Mouse (Mus musculus) right cerebral cortex, adult 18-20 months (tissue): ENCODE data around the gene Mob2.
A peak's percentile ranks its signal among the peaks of the same experiment; 100 is the strongest.

Experiments used
- DNase-seq: peaks from one replicate; pipeline ENCODE4 v3.0.0; 2022; ENCODE audit warnings: mixed read lengths

Gene Mob2

DNA sequence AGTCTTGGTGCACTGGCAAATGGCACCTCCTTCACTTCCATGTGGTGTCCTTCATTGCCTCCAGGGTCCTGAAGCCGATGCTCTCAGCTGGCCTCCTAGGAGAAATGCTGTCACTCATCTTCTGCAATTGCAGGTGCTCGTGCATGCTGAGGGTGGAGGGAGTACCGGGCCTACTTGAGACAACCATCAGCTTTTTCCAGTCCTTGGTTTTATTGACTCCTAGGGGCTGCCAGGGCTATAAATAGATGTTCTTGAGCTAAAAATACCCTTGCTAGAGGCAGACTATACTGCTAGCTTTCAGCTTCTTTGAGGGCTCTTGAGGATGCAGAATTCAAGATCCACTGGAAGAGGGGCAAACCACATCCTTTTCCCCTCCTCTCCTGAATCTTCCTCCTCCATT lies 16.3 kb upstream of the Mob2 start:
- no peak for DNase-seq

DNA sequence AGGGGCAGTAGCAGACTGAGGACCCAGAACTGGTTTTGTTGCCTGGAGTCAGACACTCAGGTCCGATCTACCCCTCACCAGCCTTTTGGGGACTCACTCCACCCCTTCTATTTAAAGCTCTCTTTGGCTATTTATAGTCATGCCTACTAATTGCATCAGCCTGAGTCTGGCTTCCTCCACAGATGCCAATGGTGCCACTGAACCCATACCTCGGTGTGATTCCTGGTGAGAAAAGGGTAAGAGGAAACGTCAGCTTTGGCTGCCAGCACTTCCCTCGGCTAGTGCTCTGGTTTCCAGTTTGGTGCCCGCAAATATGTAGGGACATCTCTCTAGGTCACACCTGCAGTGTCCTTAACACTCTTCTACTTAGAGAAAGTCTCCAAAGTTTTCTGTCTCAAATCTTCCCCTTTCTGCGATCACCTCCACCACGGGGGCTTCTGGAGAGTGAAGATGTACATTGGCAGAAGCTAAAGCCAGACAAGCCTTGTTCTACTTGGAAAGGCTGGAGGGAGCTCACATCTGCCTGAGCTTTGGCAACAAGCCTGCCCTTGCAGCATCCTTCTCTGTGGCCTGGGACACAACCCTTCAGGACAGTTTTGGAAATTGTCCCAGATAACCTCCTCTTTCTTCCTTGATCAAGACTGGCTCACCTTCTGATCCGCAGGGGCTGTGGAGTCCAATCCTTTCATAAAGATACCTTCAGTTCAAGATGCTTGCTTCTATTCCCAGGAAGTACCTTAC lies 13.5 kb upstream of the Mob2 start:
- DNase-seq, result no peak

DNA sequence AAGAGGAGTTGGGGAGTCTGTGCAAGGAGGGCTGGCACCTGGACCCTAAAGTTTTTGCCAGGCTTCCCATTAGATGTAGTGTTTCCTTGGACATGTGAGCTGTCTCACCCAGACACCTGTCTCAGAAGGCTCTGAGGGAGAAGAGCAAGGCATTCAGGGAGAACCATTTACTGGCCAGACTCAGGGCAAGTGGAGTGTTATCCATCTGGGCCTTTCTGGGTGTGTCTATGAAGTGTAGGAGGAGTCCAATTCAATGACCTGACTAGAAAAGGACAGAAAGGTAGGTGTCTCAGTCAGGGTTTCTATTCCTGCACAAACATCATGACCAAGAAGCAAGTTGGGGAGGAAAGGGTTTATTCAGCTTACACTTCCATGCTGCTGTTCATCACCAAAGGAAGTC lies 10.9 kb upstream of the Mob2 start:
- DNase-seq, result no peak

DNA sequence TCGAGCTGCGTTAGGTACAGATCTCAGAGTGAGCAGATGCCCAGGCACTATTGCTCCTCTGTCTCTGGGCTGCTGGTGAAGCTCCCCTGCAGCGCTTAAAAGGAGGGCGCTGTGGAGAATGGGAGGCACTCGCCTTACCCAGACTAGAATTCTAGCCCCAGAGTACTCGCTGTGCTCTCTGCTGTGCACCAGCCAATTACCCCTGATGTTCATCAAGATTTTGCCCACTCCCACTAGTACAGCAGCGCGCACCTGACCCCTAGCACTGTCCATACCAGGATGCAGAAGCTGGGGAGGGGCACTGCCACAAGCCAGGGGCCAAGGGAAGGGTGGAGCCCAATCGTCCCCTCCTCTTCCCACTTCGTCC lies 10.3 kb upstream of the Mob2 start:
- no peak for DNase-seq

DNA sequence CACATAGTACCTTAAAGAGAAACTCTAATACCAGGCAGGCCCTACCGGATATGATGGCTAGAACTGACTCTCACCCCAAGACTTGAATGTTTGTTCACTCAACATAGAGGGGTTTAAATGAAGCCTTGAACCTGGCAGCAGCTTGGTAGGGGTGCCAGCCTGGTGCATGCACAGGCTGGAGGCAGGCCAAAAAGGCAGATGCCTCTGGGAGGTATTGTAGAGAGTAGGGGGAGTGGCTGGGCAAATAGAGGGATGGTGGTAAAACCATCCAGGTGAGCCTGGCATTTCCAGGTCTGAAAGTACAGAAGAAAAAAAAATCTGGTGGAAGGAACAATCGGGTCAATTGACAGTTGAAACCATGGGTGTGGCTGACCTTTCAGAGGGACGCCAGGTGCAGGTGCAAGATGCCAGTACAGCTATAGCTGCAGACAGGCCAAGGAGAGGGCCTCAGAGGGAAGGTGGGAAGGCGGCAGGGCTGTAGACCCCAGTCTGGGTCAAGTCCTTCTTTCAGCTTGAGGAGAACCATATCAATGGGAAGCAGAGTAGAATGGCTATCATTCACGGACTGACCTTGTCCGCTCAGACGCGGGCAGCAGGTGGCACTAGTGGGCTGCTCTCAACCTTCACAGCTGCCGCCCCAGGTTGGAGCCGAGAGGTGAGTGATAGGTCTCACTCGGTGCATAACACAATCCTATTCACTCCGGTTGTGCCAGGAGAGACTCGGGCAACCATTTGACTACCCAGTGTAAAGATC lies 9.8 kb upstream of the Mob2 start:
- DNase-seq, result peak; percentile 70

DNA sequence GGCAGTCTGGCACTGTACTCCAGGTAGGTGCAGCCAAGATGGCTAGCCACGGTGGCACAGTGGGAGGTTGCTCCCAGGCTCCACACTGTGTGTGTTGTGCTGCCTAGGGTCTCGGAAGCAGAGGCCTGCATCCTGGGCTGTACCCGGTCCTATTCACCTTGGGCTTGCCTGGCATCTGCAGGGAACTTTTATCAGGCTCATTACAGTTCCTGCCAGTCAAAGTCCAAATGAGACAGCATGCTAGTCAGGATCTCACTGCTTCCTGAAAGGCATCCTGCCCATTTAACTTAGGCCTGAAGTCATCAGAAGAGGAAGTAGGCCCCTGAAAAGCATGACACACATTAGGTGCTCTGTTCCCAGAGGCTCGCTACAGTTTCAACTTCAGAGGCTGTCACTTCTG lies 7.6 kb upstream of the Mob2 start:
- DNase-seq, result no peak

DNA sequence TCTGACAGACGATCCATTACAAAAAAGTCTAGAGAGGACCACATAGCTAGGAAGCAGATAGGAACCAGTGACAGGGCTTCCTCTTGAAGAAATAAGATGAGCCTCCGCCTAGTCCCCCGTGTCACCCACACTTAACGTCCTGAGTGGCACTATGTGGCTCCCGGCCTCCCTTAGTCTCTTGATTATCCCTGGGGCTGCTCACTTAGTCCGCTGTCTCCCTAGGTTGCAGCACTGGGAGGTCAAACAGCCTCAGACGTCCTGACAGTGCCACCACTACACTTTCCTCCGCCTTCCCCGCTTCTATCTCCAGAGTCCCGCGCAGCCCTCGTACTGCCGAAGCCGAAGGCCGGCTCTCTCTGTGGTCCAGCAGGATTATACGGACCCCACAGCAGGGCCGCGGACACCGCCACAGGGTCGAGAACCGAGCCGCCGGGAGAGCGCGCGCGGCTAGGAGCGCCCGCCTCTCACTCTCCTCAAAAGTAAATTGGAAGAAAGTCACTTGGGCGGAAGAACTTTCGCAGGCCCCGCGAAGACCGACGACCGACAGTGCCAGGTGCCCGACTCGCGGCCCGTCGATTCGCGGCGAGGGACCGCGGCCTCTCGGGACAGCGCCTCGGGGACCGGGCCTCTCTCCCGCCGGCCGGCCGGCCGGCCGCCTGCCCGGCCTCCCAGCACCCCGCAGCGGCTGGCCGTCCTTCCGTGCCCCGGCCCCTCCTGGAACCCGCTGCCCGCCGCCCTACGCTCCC lies 507 bp downstream of the Mob2 start:
- no peak for DNase-seq

DNA sequence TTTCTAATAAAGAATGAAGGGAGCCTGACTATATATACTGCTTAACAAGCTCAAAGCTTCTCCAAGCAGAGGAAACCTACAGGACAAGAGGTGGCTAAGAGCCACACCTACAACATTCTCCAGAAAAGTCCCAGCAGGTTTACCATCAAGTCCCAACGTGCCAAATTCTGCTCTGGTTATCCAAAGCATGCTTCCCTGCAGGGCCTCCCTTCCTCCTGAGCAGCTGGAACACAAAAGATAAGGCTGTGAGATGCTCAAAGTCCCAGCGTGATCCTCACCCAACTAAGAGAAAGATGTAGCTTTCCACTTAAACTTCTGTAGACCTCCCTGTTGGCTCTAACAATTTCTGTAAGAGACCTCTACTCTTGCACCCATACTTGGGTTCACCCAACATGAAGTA lies 1.8 kb downstream of the Mob2 start:
- DNase-seq, result no peak

DNA sequence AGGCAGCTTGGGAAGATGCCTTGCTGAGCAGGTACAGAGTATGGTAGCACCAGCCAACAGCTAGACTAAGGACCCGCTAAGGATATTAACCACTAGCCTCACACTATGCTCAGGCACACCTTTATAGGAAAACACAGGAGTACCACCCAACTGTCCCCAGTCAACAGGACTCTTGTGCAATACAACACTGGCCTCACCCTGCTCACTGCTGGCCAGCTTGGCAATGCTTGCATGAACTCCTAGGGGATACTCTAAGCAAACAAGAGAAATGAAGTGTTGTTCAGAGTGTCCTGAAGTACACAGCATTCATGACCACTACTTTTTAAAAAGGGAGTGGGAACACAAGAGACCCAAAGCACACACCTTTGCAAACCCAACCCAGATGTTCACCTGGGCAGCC lies 3.7 kb downstream of the Mob2 start:
- no peak for DNase-seq

DNA sequence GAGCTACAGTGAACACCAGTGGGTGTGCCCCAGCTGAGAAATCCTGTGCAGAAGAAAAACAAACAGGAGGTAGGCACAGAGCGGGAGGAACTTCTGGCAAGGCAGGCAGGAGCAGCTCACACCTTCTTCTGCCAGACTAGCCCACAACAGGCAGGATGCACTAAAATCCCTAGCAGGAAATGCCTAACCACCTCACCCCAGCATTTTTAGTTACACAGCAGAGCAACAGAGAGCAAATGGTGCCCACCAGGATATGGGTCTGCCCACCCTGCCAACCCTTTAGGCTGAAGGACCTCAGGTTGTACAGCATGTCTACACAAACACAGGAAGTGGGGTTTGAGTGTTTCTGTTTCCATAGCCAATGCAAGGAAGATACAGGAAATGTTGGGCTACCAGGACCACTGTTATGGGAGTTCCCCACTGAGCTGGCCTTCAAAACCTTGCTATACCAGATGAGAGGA lies 4.2 kb downstream of the Mob2 start:
- no peak for DNase-seq

DNA sequence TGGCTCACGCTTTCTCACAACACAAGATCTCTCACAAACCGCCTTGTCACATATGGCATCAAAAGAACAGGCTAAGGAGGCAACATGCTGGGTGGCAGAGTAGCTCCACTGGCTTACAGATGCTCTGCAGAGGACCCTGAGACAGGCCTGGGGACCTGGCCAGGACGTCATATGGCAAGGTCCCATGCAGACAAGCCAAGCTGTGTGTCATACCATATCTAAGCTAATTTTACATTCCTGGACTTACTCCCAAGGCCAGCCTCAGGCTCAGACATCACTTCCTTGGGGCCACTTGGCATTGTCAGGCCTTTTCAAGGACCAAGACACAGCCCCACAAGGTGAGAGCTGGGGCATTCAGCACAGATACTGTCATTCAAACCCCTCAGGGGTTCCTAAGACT lies 5.4 kb downstream of the Mob2 start:
- no peak for DNase-seq

DNA sequence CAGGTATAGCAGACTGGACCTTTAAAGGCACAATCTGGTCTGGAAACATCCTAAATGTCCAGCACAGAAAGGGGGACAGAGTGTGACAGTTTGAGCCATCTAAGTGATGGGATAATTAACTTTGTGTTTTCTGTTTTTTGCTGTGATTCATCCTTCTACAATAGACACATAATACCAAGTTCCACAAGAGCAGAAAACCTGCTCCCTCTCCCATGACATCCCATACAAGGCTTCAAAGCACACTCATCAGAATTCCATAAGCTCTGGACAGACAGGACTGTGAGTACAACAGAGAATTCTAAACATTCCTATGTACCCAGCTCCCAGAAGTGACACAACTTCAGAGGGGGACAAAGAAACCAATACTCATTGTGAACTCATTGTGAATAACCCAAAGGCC lies 10.3 kb downstream of the Mob2 start:
- no peak for DNase-seq

DNA sequence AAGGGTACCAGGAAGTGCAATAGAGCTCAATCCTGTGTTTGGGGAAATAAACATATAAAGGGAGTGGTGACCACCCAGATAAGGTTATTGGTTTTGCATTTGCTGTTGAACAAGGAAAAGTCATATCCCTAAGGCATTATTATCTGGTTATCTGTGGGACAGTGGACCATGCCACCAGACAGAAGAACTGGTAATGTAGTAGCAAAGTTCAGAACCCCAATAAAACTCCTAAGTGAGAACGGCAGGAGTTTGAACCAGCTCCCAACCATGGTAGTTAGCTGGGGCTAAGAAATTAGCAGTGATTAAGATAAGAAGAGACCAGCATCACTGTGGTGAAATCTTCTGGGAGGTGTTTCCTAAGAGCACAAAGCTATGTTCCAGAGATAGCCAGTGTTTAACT lies 14.9 kb downstream of the Mob2 start:
- no peak for DNase-seq

DNA sequence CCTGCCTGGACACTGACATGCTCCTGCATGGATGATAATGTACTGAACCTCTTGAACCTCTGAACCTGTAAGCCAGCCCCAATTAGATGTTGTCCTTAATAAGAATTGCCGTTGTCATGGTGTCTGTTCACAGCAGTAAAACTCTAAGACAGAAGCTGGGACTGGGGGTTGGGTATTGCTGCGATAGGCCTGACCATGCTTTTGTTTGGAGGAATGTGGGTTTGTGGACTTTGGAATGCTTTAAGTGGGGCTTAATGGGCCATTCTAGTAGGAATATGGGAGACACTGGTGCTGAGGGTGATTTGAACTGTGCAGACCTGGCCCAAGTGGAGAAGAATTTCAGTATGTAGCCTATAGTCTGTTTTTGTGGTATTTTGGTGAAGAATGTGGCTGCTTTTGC lies 15.5 kb downstream of the Mob2 start:
- no peak for DNase-seq

DNA sequence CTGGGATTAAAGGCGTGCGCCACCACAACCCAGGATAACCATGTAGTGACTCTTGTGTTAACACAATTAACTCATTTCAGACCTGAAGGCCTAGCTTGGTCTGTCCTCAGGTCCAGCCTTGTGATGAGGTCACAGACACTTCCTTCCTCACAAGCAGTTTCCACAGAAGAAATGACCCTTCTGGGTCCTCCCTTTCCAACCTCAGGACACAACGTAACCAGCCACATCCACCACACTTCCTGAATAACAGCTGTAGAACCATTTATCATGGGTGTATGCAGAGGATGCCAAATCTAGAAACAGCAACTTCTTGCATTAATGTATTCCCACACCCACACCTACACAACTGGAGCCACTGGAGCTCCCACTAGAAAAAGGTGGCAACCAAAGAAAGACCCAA lies 20.1 kb downstream of the Mob2 start:
- no peak for DNase-seq

DNA sequence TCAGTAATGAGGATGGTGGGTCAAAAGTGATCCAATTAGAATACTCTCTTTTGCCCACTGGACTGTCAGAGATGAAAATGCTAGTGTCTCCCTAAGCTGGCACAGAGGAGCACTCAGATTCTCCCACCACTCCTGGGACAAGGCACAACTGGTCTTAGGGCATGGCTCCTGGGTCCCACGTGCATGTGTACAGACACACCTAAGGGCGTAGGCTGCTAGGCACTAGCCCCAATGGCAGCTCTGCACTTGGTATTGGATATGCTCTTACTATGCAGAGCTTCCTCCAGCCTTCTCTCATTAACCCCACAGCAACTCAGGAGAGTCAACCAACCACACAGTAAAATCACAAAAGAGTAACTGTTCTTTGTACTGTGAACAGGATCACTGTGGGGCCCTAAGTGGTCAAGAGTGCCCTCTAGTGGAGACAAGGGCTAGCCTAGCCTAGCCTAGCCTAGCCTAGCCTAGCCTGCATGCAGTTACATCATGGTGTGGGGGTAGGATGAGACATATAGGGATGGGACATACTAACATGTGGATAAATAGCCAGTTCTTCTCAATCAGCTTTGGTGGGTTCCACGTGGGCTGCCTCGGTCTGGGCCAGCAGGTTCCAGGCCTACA lies 23.2 kb downstream of the Mob2 start:
- peak; percentile 53 for DNase-seq

DNA sequence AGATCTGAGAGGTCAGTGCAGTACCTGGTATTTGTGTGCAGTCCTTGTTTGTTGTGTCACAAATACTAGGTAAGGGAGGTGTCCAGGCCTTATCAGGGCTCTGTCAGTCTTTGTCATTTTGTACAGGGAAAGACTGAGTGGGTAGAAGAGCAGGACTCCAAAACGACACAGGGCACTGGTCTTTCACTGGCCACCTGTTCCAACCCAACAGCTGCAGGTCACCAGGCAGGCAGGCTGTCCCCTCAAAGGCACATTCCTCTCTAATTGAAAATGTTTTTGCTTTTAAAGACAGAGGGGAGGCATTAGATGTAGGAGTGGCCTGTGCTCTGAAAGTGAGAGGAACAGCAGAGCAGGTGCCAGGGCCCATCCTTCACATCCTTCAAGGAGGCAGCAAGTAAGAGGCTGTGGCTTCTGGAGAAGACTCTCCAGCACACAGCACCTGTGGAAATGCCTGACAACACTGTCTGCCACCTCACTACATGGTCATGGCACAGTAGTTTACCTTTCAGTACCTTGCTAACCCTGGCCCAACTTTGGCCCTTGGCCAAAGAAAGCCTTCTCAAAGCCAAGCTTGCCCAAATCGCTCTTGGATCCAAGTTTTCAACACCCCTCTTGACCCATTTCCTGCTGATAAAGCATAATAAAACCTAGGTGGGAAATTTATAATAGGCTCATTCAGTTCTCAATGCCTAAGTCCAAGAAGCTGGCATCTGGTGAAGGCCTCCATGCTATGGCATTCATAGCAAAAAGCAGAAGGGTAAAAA lies 25.6 kb downstream of the Mob2 start:
- DNase-seq, result no peak

DNA sequence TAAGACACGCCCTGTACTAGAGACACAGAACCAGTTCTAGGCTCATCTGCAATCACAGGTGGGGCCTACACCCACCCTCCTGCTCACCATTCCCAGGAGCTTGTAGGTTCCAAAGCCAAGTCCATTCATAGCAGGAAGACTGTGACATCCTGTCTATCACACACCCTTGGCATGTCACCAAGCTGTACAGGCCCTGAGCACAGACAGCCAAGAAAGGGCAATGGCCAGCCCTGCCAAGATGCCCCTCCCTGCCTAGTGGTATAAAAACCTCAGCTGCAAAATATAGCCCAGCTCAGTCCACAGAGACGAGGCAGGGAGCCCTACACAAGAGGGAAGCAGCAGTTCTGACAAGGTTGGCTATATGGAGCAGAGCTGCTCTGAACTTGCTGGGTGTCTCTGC lies 26.7 kb downstream of the Mob2 start:
- DNase-seq, result no peak

DNA sequence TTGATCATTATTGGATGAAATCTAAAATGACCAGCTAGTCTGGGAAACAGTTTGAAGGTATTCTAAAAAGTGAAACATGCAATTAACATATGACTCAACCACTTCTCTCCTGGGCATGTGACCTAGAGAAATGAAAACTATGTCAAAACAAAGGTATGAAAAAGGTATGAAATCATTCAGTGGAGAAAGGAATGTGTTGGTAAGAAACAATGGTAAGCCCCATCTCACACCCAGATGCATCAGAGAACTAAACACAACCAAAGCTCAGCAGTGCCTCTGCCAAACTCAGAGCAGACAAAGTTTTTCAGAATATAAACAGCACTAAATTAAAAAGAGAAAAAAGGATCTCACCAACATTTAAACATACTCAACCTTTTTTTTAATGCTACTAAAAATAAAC lies 30.8 kb downstream of the Mob2 start:
- no peak for DNase-seq

DNA sequence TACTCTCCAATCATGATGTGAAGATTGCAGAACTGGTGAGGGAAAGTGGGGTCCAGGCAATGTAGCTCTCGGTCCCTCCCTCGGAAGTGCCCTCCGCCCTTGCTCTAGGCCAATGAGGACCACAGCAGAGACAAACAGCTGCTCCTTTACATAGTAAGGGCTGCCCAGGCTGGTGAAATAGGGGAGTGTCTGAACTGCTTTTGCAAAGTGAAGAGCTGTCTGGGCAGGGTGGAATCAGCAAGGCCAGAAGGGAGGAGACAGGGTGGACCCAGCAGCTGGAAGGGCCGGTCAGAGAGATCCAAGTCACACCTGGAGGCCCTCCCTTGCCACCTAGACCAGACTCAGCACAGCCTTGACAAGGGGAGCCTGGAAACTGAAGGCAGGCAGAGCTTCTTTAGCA lies 34.9 kb downstream of the Mob2 start:
- no peak for DNase-seq

DNA sequence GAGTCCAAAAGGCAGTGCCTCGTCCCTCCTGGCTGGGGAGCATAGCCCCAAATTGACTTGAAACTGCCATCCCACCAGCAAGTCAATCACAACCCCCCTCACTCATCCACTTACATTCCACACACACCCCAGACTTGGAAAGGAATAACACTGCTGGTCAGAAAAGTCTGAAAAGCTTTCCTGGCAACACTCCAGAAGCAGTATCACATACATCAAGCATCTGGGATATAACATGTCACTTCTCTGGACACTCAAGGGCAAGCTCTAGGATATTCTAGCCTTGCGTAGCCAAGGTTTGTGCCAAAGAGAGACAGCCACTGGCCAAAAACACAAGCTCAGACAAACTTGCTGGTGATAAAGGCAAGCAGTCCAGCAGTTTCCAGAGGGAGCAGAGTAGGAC lies 35.7 kb downstream of the Mob2 start:
- DNase-seq, result no peak

DNA sequence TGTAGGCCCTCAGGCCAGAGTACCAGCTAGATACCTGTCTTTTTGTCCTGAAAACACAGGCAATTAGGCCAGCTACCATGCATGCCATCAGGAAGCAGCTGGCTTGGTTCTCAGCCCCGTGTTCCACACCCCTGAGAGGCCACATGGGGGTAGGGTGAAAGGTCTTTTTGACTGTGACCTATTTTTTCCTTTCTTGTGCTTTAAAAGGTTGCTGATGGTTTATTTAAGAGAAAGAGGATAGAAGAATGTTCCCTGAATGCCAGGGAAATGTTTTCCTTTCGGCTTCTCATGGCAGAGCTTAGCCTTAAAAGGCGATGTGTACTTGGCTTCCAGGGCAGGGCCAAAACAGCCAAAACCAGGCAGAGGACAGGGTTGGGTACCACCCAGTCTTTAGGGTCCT lies 40.0 kb downstream of the Mob2 start:
- DNase-seq, result no peak

DNA sequence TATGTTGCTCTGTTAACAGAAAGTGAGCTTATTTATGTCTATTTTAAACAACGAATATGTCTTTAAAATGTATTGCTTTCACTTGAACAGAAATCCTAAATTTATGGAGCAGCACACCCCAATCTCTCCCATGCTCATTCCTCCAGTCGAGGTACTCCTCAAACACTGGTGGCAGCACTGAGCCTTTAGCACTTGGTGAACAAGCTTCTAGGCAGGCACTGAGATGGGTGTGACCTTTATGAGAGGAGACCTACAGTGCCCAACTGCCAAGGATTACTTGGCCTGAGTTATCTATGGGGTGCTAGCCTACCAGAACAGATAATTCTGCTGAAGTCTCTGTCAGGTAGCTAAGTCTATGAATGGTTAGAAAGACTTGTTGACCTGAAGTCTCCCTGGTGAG lies 41.2 kb downstream of the Mob2 start:
- DNase-seq, result no peak
